ENCODE assay signal across 8 mouse cellular contexts in the genomic region with DNA sequence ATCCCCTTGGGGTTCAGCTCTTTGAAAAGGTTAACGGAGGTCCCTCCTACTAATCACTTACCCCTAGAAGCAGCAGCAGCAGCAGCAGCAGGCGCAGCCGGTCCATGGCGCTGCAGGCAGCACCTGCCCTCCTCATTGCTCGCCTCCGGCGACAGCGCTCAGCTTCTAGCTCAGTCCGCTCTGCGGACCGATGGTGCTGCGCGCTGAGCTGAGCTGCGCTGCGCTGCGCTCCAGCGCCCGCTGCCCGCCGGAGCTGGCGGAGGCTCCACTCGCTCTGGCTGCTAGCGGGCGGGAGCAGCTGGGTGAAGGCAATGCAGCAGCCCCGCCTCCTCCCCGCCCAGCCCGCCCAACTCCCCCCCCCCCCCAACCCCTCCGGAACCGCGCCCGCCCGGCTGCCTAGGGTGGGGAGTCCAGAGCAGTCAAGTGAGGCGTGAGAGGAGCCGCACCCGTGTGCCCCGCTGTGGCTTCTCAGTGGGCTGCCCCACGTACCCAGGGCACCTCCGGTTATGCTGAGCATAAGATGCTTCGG. TPM values are rescaled to one million over a fixed set of nuclear protein-coding genes. Genes with fewer than 3 reads are reported as not detected.
DNase-seq lines count a peak whose midpoint lies in the region; ATAC-seq lines count a peak whose summit lies in the region.

A gene (minus strand): TSS at position 313 of the 529 bp plus-strand sequence.

- WGBS in heart, embryonic 11.5 days (ENCODE audit: insufficient replicate concordance) = under 1% methylated on average over 33 of the region's 39 CpGs

- peak within 1 kb of the TSS; percentile 75 for H3K4me2 ChIP-seq in heart, embryonic 11.5 days

- no peaks in the 10 kb centered on the region for H3K9me3 ChIP-seq in heart, embryonic 11.5 days (replicated peaks; ENCODE audit: control insufficient read depth, low read length)

- ATAC-seq in heart, embryonic 11.5 days (replicated peaks; ENCODE audit: insufficient number of reproducible peaks, low FRiP score, low TSS enrichment) = 0 out of 2 replicates have a peak, but pooled peaks have one; percentile 23
- ATAC-seq in erythroblast, adult 5-6 weeks (replicated peaks; ENCODE audit: low FRiP score, poor library complexity, severe bottlenecking) = no peak

- peaks cover 29% of the 10 kb centered on the region for H3K4me1 ChIP-seq in heart, embryonic 11.5 days (ENCODE audit: control insufficient read depth, insufficient read depth, low read length)

- DNase-seq in spleen, adult 12 weeks (ENCODE audit: low spot score) = peak; percentile 16
- no peak for DNase-seq in spleen, postnatal 14 days (ENCODE audit: low spot score in 2 of 2)
- DNase-seq in cerebellum, postnatal 10 days = peak; percentile 68 to 77
- DNase-seq in kidney, postnatal 25 days = peak; percentile 44 to 67
- peak; percentile 34 for DNase-seq in lung, postnatal 10 days
- DNase-seq in right cerebral cortex, postnatal 14 days = peak; percentile 47

- H3K4me3 ChIP-seq in heart, embryonic 11.5 days (ENCODE audit: low read depth, low read length) = peak within 1 kb of the TSS; percentile 45

- H3K27ac ChIP-seq in heart, embryonic 11.5 days (ENCODE audit: low read depth, low read length) = no peak within 1 kb of the TSS

- H3K9ac ChIP-seq in heart, embryonic 11.5 days (ENCODE audit: low read depth, low read length) = 0 out of 2 replicates have a peak within 1 kb of the TSS, but pooled peaks have one; percentile 46

- peaks cover 83% of the 10 kb centered on the region for H3K27me3 ChIP-seq in heart, embryonic 11.5 days (ENCODE audit: control insufficient read depth, insufficient read depth, low read length)

- H3K36me3 ChIP-seq in heart, embryonic 11.5 days (ENCODE audit: control insufficient read depth, insufficient read depth, low read length) = no peaks in the 10 kb centered on the region

RNA-seq across cellular contexts. Expression of the gene that starts here (rescaled TPM):
- 3.6 TPM in 2 replicates for polyA plus RNA-seq in heart, embryonic 11.5 days (2014; fragmentation: Nextera tagmentation; extraction: Ambion mirVana)
- total RNA-seq in erythroblast, adult 5-6 weeks (2015; ENCODE audit: low replicate concordance) = not detected in 2 replicates
- not detected in 2 replicates for total RNA-seq in erythroblast, adult 5-6 weeks (2017; ENCODE audit: low replicate concordance)

Comparison
In these comparisons a context has a peak if more than half of its experiments do, and no peak if none do; other contexts are left out.
1. DNase-seq: peak in spleen, adult 12 weeks (single experiment), cerebellum, postnatal 10 days (2 of 2), kidney, postnatal 25 days (2 of 2), lung, postnatal 10 days (single experiment) and right cerebral cortex, postnatal 14 days (single experiment); none in spleen, postnatal 14 days (0 of 2).